ENCODE assay signal across 13 mouse cellular contexts in the genomic region with DNA sequence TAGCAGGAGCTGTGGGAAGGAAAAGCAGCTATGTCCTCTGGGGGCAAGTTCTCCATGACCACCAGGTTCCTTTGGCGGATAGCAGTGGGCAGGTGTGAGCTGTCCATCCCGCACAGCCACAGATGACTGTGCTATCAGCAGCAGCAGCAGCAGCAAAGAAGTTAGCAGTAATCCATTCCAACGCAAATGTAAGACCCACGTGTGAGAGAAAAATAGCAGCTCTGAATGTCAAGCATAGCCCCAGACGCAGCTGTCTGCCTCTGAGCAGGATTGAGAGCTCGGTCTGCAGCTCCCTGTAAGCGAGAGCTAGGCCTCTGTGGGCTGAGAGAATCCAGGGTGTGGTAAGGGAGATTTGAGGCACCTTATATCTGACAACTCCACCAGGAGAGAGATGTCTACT. TPM values are rescaled to one million over a fixed set of nuclear protein-coding genes. Genes with fewer than 3 reads are reported as not detected.
DNase-seq lines count a peak whose midpoint lies in the region.
"Had no signal": no experiment of that assay in that cellular context is flagged by ENCODE, and none has a peak within 500 bp of the region (broad histone marks: within the 10 kb centered on the region; RNA-seq: fewer than 3 reads in every experiment).

No protein-coding gene starts in this region.

- DNase-seq in right cerebral cortex, adult 18-20 months: peak; percentile 86
- no peak for DNase-seq in right cerebral cortex, postnatal 4 days
- DNase-seq in frontal cortex, postnatal 36 days (ENCODE audit: low spot score in 2 of 2): peak; percentile 74 to 88
- peak; percentile 75 to 96 for DNase-seq in left cerebral cortex, postnatal 25 days (ENCODE audit: low spot score in 2 of 2)
- no peak for DNase-seq in B cell, adult 2 months
- no peak for DNase-seq in adrenal gland, postnatal 4 days (ENCODE audit: low spot score in 2 of 2)
- DNase-seq in kidney, adult 8-10 months: no peak
- DNase-seq: adrenal gland, adult 8-10 months; cerebellum, adult 8-10 months; liver; lung, adult 18-20 months; thymus, postnatal 25 days had no signal

- intact Hi-C loops in left cerebral cortex, postnatal 25 days (cut with DNase I): loop anchor here (5.0 kb wide), 2 partner anchors 173 to 283 kb away; no protein-coding TSS in a partner anchor

RNA-seq across cellular contexts. Expression of gene Chrna4, which starts 26.8 kb away (rescaled TPM):
- 10 to 100 TPM; 31.2 to 38.2 TPM for total RNA-seq in left cerebral cortex, postnatal 25 days (2021)
- total RNA-seq in adrenal gland, postnatal 4 days (2021): 10 to 100 TPM; 11.1 to 13.6 TPM
- total RNA-seq: heart, postnatal 25 days had no signal

Comparison
In these comparisons a context has a peak if more than half of its experiments do, and no peak if none do; other contexts are left out.
1. DNase-seq: peak in right cerebral cortex, adult 18-20 months (single experiment), frontal cortex, postnatal 36 days (2 of 2) and left cerebral cortex, postnatal 25 days (2 of 2); none in right cerebral cortex, postnatal 4 days (single experiment), B cell, adult 2 months (0 of 2), adrenal gland, postnatal 4 days (0 of 2) and kidney, adult 8-10 months (0 of 2).